Mouse (Mus musculus): ENCODE results near the gene Ripor3. TPM values are rescaled to one million over a fixed set of nuclear protein-coding genes. Genes with fewer than 3 reads are reported as not detected.

The Ripor3 gene
- polyA plus RNA-seq, 1 experiment from 2014 or later: 1.4 TPM

DNA sequence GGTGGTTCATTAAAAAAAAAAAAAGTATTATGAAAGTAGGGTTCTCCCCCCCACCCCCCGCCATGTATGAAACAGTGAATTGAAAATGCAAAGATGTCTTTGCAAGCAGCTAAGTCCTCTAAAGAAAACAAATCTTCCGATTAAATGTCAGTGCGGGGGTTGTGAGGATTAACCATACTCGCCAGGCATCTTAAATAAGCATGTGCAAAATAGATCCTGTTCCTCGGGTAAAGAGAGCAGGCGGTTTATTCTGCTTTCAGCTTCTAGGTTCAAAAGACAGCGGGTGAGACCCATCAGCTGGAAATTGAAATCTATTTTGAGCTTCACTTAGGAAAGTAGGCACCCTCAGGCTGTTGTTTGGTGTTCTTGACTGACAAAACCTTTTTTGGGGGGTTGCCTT is 77.0 kb downstream of the Ripor3 start:
- 54% methylated on average over 7 of the region's 7 CpGs for WGBS (ENCODE audit: insufficient replicate concordance)
- no peak for DNase-seq
- TF ChIP-seq CTCF (IDR thresholded peaks at IDR 0.05; ENCODE audit: low read depth) (no peak), EP300 (IDR thresholded peaks at IDR 0.05; ENCODE audit: low read depth) (no peak)

DNA sequence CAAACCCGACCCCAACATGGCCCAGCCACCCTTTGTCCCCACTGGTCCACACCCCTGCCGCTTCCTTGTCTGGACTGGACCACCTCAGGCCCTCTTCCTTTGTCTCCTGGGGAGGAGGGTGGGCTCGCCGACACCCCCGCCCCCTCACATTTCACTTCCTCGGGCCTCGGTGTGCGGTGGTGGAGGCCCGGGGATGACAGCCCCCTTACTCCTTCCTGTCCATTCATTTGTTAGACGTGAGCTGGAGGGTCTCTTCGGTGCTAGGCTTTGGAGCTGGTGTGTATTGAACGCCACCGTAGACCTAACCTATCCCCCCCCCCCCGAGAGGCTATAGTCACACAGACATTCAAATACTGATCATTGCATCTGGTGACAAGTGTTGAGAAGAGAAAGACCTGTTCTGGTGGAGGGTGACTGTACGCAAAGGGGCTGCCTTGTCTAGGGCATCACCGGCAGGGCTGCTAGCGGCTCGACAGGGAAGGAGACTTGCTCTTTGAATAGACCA is 77.6 kb downstream of the Ripor3 start:
- H3K4me1 ChIP-seq (ENCODE audit: insufficient read depth): peaks cover 24% of the 10 kb centered on the region
- under 1% methylated on average over 18 of the region's 18 CpGs for WGBS (ENCODE audit: insufficient replicate concordance)
- peak overlapping the region; percentile 81 for H3K4me3 ChIP-seq (ENCODE audit: low read depth, low read length)
- peak overlapping the region; percentile 88 for H3K9ac ChIP-seq (replicated peaks)
- no peak for TF ChIP-seq CTCF (IDR thresholded peaks at IDR 0.05; ENCODE audit: low read depth)
- TF ChIP-seq EP300 (IDR thresholded peaks at IDR 0.05; ENCODE audit: low read depth): no peak
- H3K27ac ChIP-seq (ENCODE audit: low read depth): peak overlapping the region; percentile 78
- no peaks in the 10 kb centered on the region for H3K27me3 ChIP-seq (ENCODE audit: insufficient read depth, low read length)
- peak overlapping the region; percentile 91 for H3K4me2 ChIP-seq (ENCODE audit: low read depth, low read length)
- peak; percentile 22 for ATAC-seq
- no peak for DNase-seq
- peaks cover 6% of the 10 kb centered on the region; the same call in 1 of the 2 replicates for H3K36me3 ChIP-seq (replicated peaks; ENCODE audit: insufficient read depth, low read length)
- no peaks in the 10 kb centered on the region for H3K9me3 ChIP-seq (ENCODE audit: low read length)

More for the DNA sequence above, 77.0 kb downstream of the Ripor3 start:
- H3K36me3 ChIP-seq (replicated peaks; ENCODE audit: insufficient read depth, low read length): peaks cover 6% of the 10 kb centered on the region; the same call in 1 of the 2 replicates
- H3K4me1 ChIP-seq (ENCODE audit: insufficient read depth): peaks cover 22% of the 10 kb centered on the region
- no peaks in the 10 kb centered on the region for H3K27me3 ChIP-seq (ENCODE audit: insufficient read depth, low read length)
- no peaks in the 10 kb centered on the region for H3K9me3 ChIP-seq (ENCODE audit: low read length)
- H3K4me3 ChIP-seq (ENCODE audit: low read depth, low read length): peak overlapping the region; percentile 81
- H3K4me2 ChIP-seq (ENCODE audit: low read depth, low read length): peak overlapping the region; percentile 91
- ATAC-seq: no peak
- H3K9ac ChIP-seq (replicated peaks): peak overlapping the region; percentile 88
- no peak overlapping the region for H3K27ac ChIP-seq (ENCODE audit: low read depth)

DNA sequence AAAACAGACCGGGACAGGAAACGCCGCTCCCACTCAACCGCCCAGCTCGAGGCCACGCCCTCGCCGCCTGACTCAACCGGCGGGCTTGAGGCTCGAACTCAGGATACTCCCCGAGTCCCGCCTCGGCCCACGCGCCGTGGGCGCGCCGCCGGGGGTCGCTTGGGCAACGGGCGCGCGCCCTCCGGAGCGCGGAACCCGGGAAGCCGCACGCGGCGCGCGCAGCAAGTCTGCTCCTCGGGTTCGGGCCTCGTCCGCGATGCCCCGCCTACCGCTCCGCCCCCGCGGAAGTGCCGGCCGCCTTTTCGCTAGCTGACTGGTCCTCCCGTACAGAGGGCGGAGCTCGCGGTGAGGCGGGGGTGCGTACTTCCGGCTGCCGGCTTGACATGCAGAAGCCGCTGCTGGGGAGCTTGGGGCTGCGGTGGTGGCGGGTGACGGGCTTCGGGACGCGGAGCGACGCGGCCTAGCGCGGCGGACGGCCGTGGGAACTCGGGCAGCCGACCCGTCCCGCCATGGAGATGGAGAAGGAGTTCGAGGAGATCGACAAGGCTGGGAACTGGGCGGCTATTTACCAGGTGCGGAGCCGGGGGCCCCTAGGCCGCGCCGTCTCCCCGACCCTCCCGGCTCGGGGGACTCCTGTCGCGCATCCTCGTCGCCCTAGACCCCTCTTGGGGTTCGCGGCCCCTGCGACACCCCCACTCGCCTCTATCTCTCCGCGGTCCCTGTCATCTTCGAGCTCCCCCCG is 78.3 kb downstream of the Ripor3 start, which contains the start of gene Ptpn1:
Gene Ptpn1, plus strand, starts transcription at position 73 of the 742 bp plus-strand sequence.
- peaks cover 6% of the 10 kb centered on the region; the same call in 1 of the 2 replicates for H3K36me3 ChIP-seq (replicated peaks; ENCODE audit: insufficient read depth, low read length)
- peak within 1 kb of the TSS; percentile 91 for H3K4me2 ChIP-seq (ENCODE audit: low read depth, low read length)
- TF ChIP-seq EP300 (IDR thresholded peaks at IDR 0.05; ENCODE audit: low read depth): no peak
- TF ChIP-seq CTCF (IDR thresholded peaks at IDR 0.05; ENCODE audit: low read depth): 0 out of 2 replicates have a peak, but pooled peaks have one; percentile 1
- H3K9me3 ChIP-seq (ENCODE audit: low read length): no peaks in the 10 kb centered on the region
- H3K9ac ChIP-seq (replicated peaks): peak within 1 kb of the TSS; percentile 88
- no peaks in the 10 kb centered on the region for H3K27me3 ChIP-seq (ENCODE audit: insufficient read depth, low read length)
- peak within 1 kb of the TSS; percentile 78 for H3K27ac ChIP-seq (ENCODE audit: low read depth)
- peaks cover 26% of the 10 kb centered on the region for H3K4me1 ChIP-seq (ENCODE audit: insufficient read depth)
- peak within 1 kb of the TSS; percentile 81 for H3K4me3 ChIP-seq (ENCODE audit: low read depth, low read length)
- peak; percentile 96 for ATAC-seq
- DNase-seq: peak; percentile 99
- WGBS (ENCODE audit: insufficient replicate concordance): under 1% methylated on average over 74 of the region's 99 CpGs

DNA sequence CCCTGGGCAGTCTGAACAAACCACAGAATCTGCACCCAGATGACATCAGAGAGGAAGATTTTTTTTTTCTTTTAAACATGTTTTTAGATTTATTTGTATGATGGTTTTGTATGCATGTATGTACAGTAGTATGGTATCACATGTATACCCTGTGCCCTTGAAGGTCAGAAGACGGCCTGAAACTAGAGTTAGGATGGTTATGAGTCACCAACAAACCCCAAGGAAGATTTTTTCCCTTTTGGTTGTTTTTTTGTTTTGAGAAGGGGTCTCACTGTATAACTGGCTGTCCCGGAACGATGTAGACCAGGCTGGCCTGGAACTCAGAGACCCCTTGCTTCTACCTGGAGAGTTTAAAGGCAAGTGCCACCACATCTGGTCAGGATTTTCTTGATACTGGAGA is 79.4 kb downstream of the Ripor3 start:
- no peak overlapping the region; the same call in 1 of the 2 replicates for H3K27ac ChIP-seq (ENCODE audit: low read depth)

More for the DNA sequence above, 79.4 kb downstream of the Ripor3 start:
- TF ChIP-seq EP300 (IDR thresholded peaks at IDR 0.05; ENCODE audit: low read depth) (no peak), CTCF (IDR thresholded peaks at IDR 0.05; ENCODE audit: low read depth) (no peak)
- H3K36me3 ChIP-seq (replicated peaks; ENCODE audit: insufficient read depth, low read length): peaks cover 6% of the 10 kb centered on the region; the same call in 1 of the 2 replicates
- no peak for ATAC-seq
- DNase-seq: no peak
- H3K4me3 ChIP-seq (ENCODE audit: low read depth, low read length): no peak overlapping the region
- WGBS (ENCODE audit: insufficient replicate concordance): 92% methylated on average over 3 of the region's 3 CpGs
- H3K9ac ChIP-seq (replicated peaks): no peak overlapping the region
- H3K9me3 ChIP-seq (ENCODE audit: low read length): no peaks in the 10 kb centered on the region
- no peaks in the 10 kb centered on the region for H3K27me3 ChIP-seq (ENCODE audit: insufficient read depth, low read length)
- H3K4me1 ChIP-seq (ENCODE audit: insufficient read depth): peaks cover 26% of the 10 kb centered on the region
- H3K4me2 ChIP-seq (ENCODE audit: low read depth, low read length): no peak overlapping the region

Other genes with a start within 250 kb of the Ripor3 start
- gene Ptpn1, start 78.6 kb downstream of the Ripor3 start, polyA plus RNA-seq (2015; fragmentation: Nextera tagmentation; extraction: Ambion mirVana): 31.4 and 32.4 TPM in 2 replicates
- gene Pard6b, start 70.4 kb upstream of the Ripor3 start, polyA plus RNA-seq (2015; fragmentation: Nextera tagmentation; extraction: Ambion mirVana): 2.3 and 2.7 TPM in 2 replicates
- 3.5 and 4.0 TPM in 2 replicates for gene Adnp, start 196.5 kb upstream of the Ripor3 start, polyA plus RNA-seq (2015; fragmentation: Nextera tagmentation; extraction: Ambion mirVana)
- 1.9 and 2.8 TPM in 2 replicates for gene Gm20716, start 219.7 kb upstream of the Ripor3 start, polyA plus RNA-seq (2015; fragmentation: Nextera tagmentation; extraction: Ambion mirVana)
- 87.3 and 105 TPM in 2 replicates for gene Dpm1, start 220.0 kb upstream of the Ripor3 start, polyA plus RNA-seq (2015; fragmentation: Nextera tagmentation; extraction: Ambion mirVana)
- gene Mocs3, start 220.0 kb upstream of the Ripor3 start, polyA plus RNA-seq (2015; fragmentation: Nextera tagmentation; extraction: Ambion mirVana): 3.6 and 4.9 TPM in 2 replicates